Mouse (Mus musculus) adrenal gland, adult 18-20 months (tissue): ENCODE results near the gene Pdha1. TPM values are rescaled to one million over a fixed set of nuclear protein-coding genes. Genes with fewer than 3 reads are reported as not detected.

ENCODE experiments used
- total RNA-seq, 2 experiments: library from RNA; stranded (reverse); gene quantifications; 1 replicate in 1 of 2; 2 replicates in 1 of 2; pipeline ENCODE4 v1.2.3; 2021

The Pdha1 gene
- total RNA-seq, 2 experiments from 2014 or later, result 390 to 786 TPM

Other genes with a start within 250 kb of the Pdha1 start
- gene Map3k15, start 150.0 kb downstream of the Pdha1 start, total RNA-seq, result 1 to 10 TPM in 1 of 2 experiments, under 1 TPM in 1; 0.61 to 1.3 TPM